Mouse (Mus musculus) G1E (cell line): ENCODE data around the gene Nfic. TPM values are rescaled to one million over a fixed set of nuclear protein-coding genes. Genes with fewer than 3 reads are reported as not detected.

ENCODE experiments used
- ATAC-seq: 2 replicates; pipeline ENCODE4 v1.8.0; 2016; ENCODE audit warnings: mild to moderate bottlenecking; ENCODE audit not compliant: insufficient number of reproducible peaks, poor library complexity, low FRiP score, severe bottlenecking; ENCODE audit errors: extremely low read depth
- DNase-seq: peaks from one replicate; pipeline ENCODE4 v3.0.0; 2012; ENCODE audit warnings: low spot score
- H3K27me3 ChIP-seq: 2 replicates; pipeline ENCODE4 v1.6.1; 2012; ENCODE audit warnings: mild to moderate bottlenecking, low read length, inconsistent platforms; ENCODE audit not compliant: insufficient read depth
- H3K36me3 ChIP-seq: replicated peaks from 2 replicates; pipeline ENCODE3; 2012; ENCODE audit warnings: mild to moderate bottlenecking, inconsistent platforms
- H3K4me1 ChIP-seq: 2 replicates; pipeline ENCODE4 v1.6.1; 2012; ENCODE audit warnings: low read depth, low read length, inconsistent platforms, mixed read lengths; ENCODE audit not compliant: insufficient read depth
- H3K4me3 ChIP-seq: 2 replicates; pipeline ENCODE4 v1.5.1; 2012; ENCODE audit warnings: low read depth, mild to moderate bottlenecking, inconsistent platforms, low read length, moderate library complexity, mixed read lengths
- H3K9me3 ChIP-seq: replicated peaks from 2 replicates; pipeline ENCODE4 v1.6.1; 2012; ENCODE audit warnings: inconsistent platforms
- CTCF ChIP-seq: IDR thresholded peaks from 2 replicates; pipeline ENCODE4 v1.5.1; 2012; ENCODE audit warnings: low read depth, low read length, inconsistent platforms, mixed read lengths
- GATA1 ChIP-seq: IDR thresholded peaks from 2 replicates; pipeline ENCODE4 v1.6.1; 2012; ENCODE audit warnings: borderline replicate concordance, low read length, inconsistent platforms, mixed read lengths
- GATA2 ChIP-seq: IDR thresholded peaks from 2 replicates; pipeline ENCODE4 v1.6.1; 2012; ENCODE audit warnings: low read depth, low read length, inconsistent platforms, borderline replicate concordance
- POLR2AphosphoS5 ChIP-seq: IDR thresholded peaks from 2 replicates; pipeline ENCODE4 v1.6.1; 2012; ENCODE audit warnings: low read depth, low read length, inconsistent platforms; ENCODE audit not compliant: insufficient replicate concordance
- TAL1 ChIP-seq: conservative IDR thresholded peaks from 2 replicates; pipeline ENCODE4 v1.6.1; 2012; ENCODE audit warnings: low read depth, low read length, inconsistent platforms, mixed read lengths
- polyA plus RNA-seq: library from polyadenylated mRNA; stranded (reverse); fragments of >175 nt; gene quantifications from 2 replicates; pipeline ENCODE4 v1.2.3, GENCODE M21; 2012
- total RNA-seq, 2 experiments: library from RNA; stranded (forward) in 1 of 2; stranded (reverse) in 1 of 2; fragments of 200-1000 nt in 1 of 2; fragments of >200 nt in 1 of 2; fragmentation: Nextera tagmentation in 1 of 2; gene quantifications; 2 replicates each; pipeline ENCODE4 v1.2.3; 2014 to 2017

The Nfic gene
- total and polyA plus RNA-seq, 3 experiments: 0.66 to 16.1 (median 9.5) TPM

DNA sequence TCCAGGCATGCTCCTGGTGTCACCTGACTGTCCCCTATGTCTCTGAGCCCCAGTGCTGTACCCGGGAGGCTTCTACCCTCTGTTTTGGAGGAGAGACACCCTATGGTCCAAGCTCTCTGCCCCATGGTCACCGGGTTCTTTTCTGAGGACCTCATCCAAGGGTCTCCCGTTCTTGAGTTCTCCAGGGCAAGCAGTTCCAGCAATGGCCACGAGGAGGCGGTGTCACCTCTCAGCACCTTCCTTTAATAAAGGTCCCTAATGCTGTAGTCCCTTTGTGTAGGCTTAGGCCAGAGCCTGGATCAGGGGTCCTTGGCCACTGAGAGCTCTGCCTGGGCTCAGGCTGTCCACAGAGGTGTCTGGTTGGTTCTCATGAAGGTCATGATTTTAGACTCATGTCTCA is 60.3 kb downstream of the Nfic start:
- ATAC-seq (no peak; the same call in 1 of the 2 replicates), DNase-seq (no peak)
- H3K9me3 ChIP-seq: no peaks in the 10 kb centered on the region
- peaks cover 23% of the 10 kb centered on the region for H3K4me1 ChIP-seq
- TF ChIP-seq GATA2 (no peak), CTCF (peak; percentile 99)
- peaks cover 35% of the 10 kb centered on the region for H3K36me3 ChIP-seq
- H3K27me3 ChIP-seq: peaks cover 23% of the 10 kb centered on the region; the same call in 1 of the 2 replicates
- H3K4me3 ChIP-seq: no peak overlapping the region

DNA sequence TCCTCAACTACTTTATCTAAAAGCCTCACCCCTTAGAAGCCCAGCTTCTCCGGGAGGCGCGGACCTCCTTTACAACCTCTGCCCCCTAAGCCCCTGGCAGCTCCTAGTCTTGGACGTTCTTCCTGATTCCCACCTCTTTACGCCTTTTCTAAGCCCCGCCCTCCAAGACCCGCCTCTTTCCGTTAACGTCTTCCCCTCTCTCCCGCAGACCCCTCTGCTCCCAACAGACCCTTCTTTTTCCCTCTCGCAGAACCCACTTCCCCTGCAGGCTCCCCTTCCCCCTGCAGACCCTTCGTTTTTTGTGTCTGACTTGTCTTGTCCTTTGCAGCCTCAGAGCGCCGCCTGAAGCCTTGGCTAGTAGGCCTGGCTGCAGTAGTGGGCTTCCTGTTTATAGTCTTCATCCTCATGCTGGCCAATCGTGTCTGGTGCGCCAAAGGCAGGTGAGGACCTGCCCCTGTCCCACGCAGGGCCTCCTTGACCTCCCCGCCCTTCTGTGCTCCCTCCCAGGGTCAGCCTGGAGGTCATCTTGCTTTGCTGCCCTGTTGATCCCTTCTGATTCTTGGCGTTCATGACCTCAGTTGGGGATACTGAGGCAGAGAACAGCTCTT is 61.9 kb downstream of the Nfic start:
- Histone ChIP-seq H3K27me3 (peaks cover 15% of the 10 kb centered on the region; the same call in 1 of the 2 replicates), H3K9me3 (no peaks in the 10 kb centered on the region), H3K4me3 (peak overlapping the region; percentile 44; the same call in 1 of the 2 replicates), H3K36me3 (peaks cover 43% of the 10 kb centered on the region), H3K4me1 (peaks cover 35% of the 10 kb centered on the region)
- no peak for DNase-seq
- TF ChIP-seq CTCF (no peak), TAL1 (no peak), GATA1 (no peak), POLR2AphosphoS5 (no peak), GATA2 (no peak)
- ATAC-seq: no peak

DNA sequence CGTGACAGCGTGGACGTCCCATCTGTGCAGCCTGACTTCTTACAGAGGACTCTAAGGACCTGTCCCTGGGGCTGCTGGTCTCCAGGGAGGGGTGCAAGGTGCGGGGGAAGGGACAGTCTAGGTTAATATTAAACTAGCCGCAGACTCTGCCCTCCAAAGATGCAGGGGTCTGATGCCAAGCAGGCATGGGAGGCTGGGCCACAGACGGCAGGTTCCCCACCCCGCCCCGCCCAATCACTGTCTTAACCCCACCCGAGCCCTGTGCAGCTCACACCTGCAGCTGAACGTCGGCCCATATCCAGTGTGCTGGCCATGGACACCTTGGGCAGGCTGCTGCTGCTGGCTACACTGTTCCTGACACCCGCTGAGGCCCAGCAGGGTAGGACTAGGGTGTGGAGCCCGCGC is 62.7 kb downstream of the Nfic start, which contains the start of gene Smim24:
Gene Smim24, plus strand, starts transcription at position 271 of the 405 bp plus-strand sequence.
- DNase-seq: no peak
- Histone ChIP-seq H3K36me3 (peaks cover 51% of the 10 kb centered on the region), H3K4me1 (peaks cover 40% of the 10 kb centered on the region), H3K4me3 (peak within 1 kb of the TSS; percentile 44; the same call in 1 of the 2 replicates), H3K27me3 (peaks cover 13% of the 10 kb centered on the region; the same call in 1 of the 2 replicates), H3K9me3 (no peaks in the 10 kb centered on the region)
- TF ChIP-seq CTCF: no peak
- TF ChIP-seq GATA1: no peak
- no peak for TF ChIP-seq TAL1
- no peak for TF ChIP-seq POLR2AphosphoS5
- no peak for TF ChIP-seq GATA2
- ATAC-seq: no peak

DNA sequence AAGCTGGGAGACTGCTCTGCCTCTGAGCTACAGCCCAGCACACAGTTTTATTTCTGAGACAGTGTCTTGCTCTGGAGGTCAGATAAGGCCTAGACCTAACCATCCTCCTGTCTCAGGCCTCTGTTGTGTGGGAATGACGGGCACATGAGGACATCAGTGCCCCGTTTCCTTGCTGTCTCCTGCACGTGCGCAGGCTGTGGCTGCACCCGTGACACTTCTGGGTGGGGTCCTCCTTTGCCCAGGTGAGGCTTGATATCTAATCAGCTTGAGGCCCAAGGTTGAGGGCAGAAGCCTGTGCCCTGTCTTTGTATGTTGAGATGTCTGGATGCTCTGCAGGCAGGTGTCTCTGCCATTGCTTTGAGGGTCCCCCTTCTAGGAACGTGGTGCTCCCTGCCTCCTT is 63.2 kb downstream of the Nfic start:
- Histone ChIP-seq H3K27me3 (peaks cover 8% of the 10 kb centered on the region; the same call in 1 of the 2 replicates), H3K4me3 (no peak overlapping the region), H3K4me1 (peaks cover 45% of the 10 kb centered on the region), H3K9me3 (no peaks in the 10 kb centered on the region), H3K36me3 (peaks cover 56% of the 10 kb centered on the region)
- ATAC-seq (no peak), DNase-seq (no peak)
- TF ChIP-seq GATA2: no peak
- TF ChIP-seq TAL1: no peak
- no peak for TF ChIP-seq CTCF
- no peak for TF ChIP-seq GATA1
- no peak for TF ChIP-seq POLR2AphosphoS5

DNA sequence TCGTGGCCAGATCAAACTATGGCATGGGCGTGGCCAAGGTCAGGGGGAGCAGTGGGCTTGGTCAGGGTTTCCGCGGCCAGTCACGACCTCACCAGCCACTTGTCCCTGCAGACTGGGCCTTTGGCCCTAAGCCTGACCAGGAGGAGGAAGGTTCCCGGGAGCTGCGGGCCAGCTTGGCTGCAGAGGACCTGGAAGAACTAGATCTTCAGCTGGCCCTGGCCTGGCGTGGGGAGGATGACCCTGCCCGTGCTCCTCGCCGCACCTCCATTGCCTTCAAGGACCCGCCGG is 64.8 kb downstream of the Nfic start:
- ATAC-seq (no peak), DNase-seq (no peak)
- TF ChIP-seq GATA2: no peak
- no peak for TF ChIP-seq TAL1
- TF ChIP-seq POLR2AphosphoS5: no peak
- TF ChIP-seq GATA1: no peak
- no peak for TF ChIP-seq CTCF
- peaks cover 62% of the 10 kb centered on the region for H3K4me1 ChIP-seq
- no peaks in the 10 kb centered on the region for H3K9me3 ChIP-seq
- H3K27me3 ChIP-seq: peaks cover 2% of the 10 kb centered on the region; the same call in 1 of the 2 replicates
- H3K36me3 ChIP-seq: peaks cover 72% of the 10 kb centered on the region
- no peak overlapping the region for H3K4me3 ChIP-seq

DNA sequence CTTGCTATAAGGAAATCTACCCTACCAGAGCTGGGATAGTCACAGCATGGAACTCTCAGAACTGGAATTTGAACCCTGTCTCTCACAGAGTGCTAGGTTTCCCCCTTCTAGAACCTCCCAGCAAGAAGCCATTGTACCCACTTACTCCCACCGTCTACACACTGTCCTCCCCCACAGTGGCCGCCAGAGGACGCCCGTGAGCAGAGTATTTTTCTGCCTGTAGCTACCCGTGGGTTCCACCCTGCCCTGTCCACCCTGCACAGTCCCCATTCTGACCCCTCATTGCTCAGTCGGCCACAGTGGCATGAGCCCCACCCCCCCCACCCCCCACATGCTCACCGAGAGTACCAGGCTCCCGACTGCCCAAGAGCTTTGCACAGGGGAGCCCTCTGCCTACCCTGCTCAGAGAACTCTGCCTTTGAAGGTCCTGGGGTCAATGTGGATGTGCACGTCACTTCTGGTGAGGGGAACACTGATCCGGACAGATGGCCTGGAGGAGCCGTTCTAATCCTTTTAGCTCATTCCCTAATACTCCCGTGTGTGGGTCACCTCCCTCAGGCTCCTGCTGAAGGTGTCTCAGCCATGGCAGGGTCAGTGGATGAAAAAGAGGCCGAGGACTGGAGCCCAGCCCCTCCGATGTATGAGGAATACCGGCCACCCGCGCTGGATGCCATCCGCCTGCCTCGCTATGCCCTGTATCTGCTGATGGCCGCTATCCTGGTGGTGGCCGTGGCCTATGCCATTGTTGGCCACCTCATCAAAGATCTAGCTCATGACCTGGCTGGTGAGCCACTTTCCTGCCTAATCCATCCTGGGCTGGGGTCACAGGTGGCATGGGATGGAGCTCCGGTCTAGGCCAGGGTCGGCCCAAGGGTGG is 65.4 kb downstream of the Nfic start:
- H3K4me3 ChIP-seq: no peak overlapping the region
- peaks cover 68% of the 10 kb centered on the region for H3K4me1 ChIP-seq
- ATAC-seq: peak; percentile 54
- no peaks in the 10 kb centered on the region for H3K9me3 ChIP-seq
- TF ChIP-seq GATA1 (no peak), TAL1 (no peak), POLR2AphosphoS5 (no peak), GATA2 (no peak), CTCF (peak; percentile 99)
- peak; percentile 74 for DNase-seq
- H3K36me3 ChIP-seq: peaks cover 77% of the 10 kb centered on the region
- H3K27me3 ChIP-seq: peaks cover 2% of the 10 kb centered on the region; the same call in 1 of the 2 replicates
